Mouse (Mus musculus): ENCODE data around the gene Plagl2.

Plagl2 gene

DNA sequence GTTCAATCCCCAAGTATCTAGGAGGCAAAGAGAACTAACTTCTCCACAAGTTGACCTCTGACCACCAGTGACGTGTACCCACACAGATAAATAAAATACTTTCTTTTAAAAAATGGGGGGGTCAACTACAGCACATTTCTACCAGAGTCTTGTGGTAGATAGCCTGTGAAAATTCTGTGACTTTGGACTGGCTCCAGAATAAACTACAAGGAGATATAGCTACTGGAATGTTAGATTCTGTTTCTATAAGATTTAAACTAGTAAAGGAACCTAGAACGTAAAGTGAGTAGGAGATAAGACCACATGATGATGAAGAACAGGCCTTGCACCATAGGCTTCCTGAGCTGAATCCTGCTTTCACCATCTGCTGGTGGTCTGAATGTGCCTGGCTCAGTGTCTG, 53.4 kb downstream of the Plagl2 start:
- DNase-seq, result no peak

DNA sequence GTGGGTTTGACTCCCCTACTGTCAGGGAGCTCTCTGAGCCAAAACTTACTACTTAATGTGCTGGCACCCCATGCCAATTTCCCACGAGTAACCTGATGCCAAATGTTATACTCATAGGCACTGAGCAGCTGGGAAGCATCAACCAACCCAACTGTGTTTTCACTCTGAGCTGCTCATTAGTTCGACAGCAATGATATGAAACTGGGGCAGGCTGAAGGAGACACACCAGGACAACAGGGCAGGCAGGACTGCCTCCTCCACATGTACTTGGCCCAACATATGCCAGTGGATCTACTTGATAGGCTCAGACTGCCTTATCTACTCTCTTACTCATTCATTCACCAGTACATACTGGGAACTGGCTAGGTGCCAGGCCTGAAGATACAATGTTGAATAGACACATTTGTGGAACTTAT, 55.0 kb downstream of the Plagl2 start:
- DNase-seq, result no peak

DNA sequence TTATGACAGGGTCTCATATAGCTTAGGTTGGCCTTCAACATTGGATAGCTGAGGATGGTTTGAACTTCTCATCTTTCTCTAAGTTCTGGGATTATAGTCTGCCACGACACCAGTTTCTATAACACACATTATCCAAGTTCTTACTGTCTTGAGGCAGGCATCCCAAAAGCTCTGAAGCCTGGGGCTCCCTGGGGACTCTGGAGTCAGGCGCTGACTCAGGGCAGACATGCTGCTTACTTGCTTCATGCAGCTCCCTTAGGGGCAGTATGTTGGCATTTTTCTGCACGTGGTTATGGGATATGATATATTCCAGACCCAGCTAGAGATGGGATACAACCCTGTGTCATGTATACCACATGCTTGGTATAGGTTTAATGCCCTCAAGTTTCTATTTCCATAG, 61.3 kb downstream of the Plagl2 start:
- DNase-seq, result no peak

DNA sequence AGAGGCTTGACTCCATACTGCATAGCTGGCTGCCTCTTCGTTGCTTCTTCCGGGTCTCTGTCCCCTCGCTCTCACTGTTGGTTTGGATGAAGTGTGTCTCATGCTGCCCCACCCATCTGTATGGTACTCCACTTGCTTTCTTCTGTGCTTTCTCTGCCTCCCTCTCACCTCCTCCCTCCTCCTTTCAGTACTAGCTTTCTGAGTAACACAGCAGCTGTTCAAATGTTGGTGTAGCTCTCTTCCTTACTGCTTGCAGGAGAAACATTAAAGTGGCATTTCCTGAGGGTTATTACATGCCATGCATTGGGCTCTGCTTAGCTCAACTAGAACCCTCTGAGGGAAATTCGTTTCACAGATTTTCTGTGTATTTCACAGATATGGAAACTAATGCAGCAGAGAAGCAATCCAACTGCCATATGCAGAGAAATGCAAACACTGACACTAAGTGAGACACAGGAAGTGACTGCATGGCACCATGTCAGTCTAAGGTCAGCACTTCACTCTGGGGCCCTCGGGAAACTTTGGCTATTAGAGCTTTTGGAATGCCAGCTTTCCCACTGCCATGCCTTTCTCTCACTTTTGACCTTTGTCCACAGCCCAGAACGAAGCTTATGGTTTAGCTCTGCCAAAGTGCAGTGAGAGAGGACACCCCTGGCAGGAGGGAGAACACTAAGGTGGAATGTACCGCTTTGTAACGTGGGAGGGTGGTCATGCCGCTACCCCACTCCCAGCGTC, 61.9 kb downstream of the Plagl2 start:
- DNase-seq, result no peak

Measured in thymus, postnatal 14 days (tissue).